Mouse (Mus musculus): Measurements from ENCODE around the gene Saxo2. TPM values are rescaled to one million over a fixed set of nuclear protein-coding genes. Genes with fewer than 3 reads are reported as not detected.

Gene Saxo2
- total RNA-seq (2014; rRNA removed; ENCODE audit: low replicate concordance) (0.08 and 2.3 TPM in 2 replicates), polyA plus RNA-seq (2015; fragmentation: Nextera tagmentation; extraction: Ambion mirVana) (10.5 and 11.4 TPM in 2 replicates)

DNA sequence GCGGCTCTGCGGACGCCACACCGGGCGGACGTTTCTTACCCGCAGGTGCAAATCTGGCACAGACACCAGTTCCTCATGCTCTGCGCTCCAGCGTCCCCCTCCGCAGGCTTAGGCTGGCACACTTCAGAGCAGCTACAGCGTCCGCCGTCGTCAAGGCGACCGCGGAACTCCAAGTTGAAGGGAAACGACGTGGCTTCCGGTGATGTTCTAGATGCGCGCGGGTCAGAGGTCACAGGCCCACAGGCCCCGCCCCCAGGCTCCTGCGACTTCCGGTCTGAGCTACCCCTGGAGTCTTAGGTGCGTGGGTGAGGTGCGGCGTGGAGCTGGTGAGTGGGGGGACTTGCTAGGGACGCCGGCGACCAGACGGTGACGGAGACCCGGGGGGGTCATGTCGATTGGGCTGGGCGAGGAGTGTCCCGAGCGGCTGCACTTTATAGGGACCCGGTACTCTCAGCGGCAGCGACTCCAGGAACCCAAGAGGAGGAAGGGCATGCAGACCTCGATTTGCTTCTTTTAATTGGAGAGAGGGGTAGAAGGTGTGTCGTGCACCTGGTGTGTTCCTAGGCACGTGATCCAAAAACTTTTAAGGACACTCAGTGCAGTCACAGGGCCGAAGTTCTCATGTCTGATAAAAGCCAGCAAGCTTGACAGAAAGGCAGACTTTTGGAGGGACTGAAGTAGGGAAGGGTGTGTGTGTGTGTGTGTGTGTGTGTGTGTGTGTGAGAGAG, at the start of gene Saxo2, which contains the start of gene Efl1:
Gene Saxo2 (minus strand): TSS at position 176 of the 728 bp plus-strand sequence.
Gene Efl1 (plus strand): TSS at position 262 of the 728 bp plus-strand sequence.
- DNase-seq (ENCODE audit: low spot score) (peak; percentile 94), ATAC-seq (ENCODE audit: insufficient read depth, low read depth) (peak; percentile 99)
- Histone ChIP-seq H3K4me2 (ENCODE audit: low read depth, low read length) (peak within 1 kb of the TSS; percentile 90), H3K36me3 (replicated peaks; ENCODE audit: control insufficient read depth, insufficient read depth, low read length) (peaks cover 12% of the 10 kb centered on the region), H3K4me1 (ENCODE audit: control insufficient read depth, insufficient read depth) (0 out of 2 replicates have a peak, but pooled peaks cover 8% of the 10 kb centered on the region), H3K27me3 (ENCODE audit: control insufficient read depth, insufficient read depth, low read length) (no peaks in the 10 kb centered on the region), H3K27ac (ENCODE audit: low read depth) (peak within 1 kb of the TSS; percentile 67), H3K4me3 (ENCODE audit: low read depth, low read length) (peak within 1 kb of the TSS; percentile 90), H3K9ac (replicated peaks; ENCODE audit: low read depth, low read length) (peak within 1 kb of the TSS; percentile 71), H3K9me3 (replicated peaks; ENCODE audit: control insufficient read depth, low read length) (no peaks in the 10 kb centered on the region)
- WGBS: under 1% methylated on average over 46 of the region's 46 CpGs
- TF ChIP-seq CTCF (IDR thresholded peaks at IDR 0.05; ENCODE audit: low read depth): no peak
- TF ChIP-seq EP300 (IDR thresholded peaks at IDR 0.05; ENCODE audit: low read depth): no peak

DNA sequence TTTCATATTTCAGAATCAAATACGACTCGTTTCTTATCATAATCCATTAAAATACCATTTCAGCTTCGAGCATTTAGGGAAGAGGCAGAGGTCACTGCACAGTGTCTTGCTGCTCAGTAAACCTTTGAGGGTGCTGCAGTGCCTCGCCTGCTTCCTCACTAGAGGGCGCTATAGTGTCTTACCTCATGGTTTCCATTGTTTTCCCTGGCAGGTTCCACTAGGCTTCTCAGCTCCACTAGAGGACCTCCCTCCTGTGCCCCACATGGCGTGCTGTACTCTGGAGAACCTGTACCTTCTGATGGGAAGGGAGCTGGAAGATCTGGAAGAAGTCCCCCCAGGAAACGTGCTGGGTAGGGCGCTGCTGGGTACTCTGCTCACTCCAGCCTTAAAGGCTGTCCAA, 49.3 kb upstream of the Saxo2 start:
- no peak overlapping the region for H3K9ac ChIP-seq (replicated peaks; ENCODE audit: low read depth, low read length)
- TF ChIP-seq EP300 (IDR thresholded peaks at IDR 0.05; ENCODE audit: low read depth): no peak
- TF ChIP-seq CTCF (IDR thresholded peaks at IDR 0.05; ENCODE audit: low read depth): peak; percentile 11; the same call in 1 of the 2 replicates
- peaks cover 40% of the 10 kb centered on the region for H3K36me3 ChIP-seq (replicated peaks; ENCODE audit: control insufficient read depth, insufficient read depth, low read length)
- no peak overlapping the region for H3K27ac ChIP-seq (ENCODE audit: low read depth)
- H3K27me3 ChIP-seq (ENCODE audit: control insufficient read depth, insufficient read depth, low read length): no peaks in the 10 kb centered on the region
- H3K4me2 ChIP-seq (ENCODE audit: low read depth, low read length): no peak overlapping the region
- no peaks in the 10 kb centered on the region for H3K9me3 ChIP-seq (replicated peaks; ENCODE audit: control insufficient read depth, low read length)
- no peak overlapping the region for H3K4me3 ChIP-seq (ENCODE audit: low read depth, low read length)
- no peak for ATAC-seq (ENCODE audit: insufficient read depth, low read depth)
- WGBS: 76% methylated on average over 8 of the region's 8 CpGs
- H3K4me1 ChIP-seq (ENCODE audit: control insufficient read depth, insufficient read depth): no peaks in the 10 kb centered on the region
- no peak for DNase-seq (ENCODE audit: low spot score)

GRCm38 (mm10) chr7:82691021-82691738, 42.9 kb upstream of the Saxo2 start:
- H3K36me3 ChIP-seq (replicated peaks; ENCODE audit: control insufficient read depth, insufficient read depth, low read length): peaks cover 33% of the 10 kb centered on the region
- no peak overlapping the region for H3K4me3 ChIP-seq (ENCODE audit: low read depth, low read length)
- no peak overlapping the region for H3K4me2 ChIP-seq (ENCODE audit: low read depth, low read length)
- no peaks in the 10 kb centered on the region for H3K27me3 ChIP-seq (ENCODE audit: control insufficient read depth, insufficient read depth, low read length)
- DNase-seq (ENCODE audit: low spot score) (no peak), ATAC-seq (ENCODE audit: insufficient read depth, low read depth) (no peak)
- H3K27ac ChIP-seq (ENCODE audit: low read depth): no peak overlapping the region; the same call in 1 of the 2 replicates
- no peak for TF ChIP-seq CTCF (IDR thresholded peaks at IDR 0.05; ENCODE audit: low read depth)
- TF ChIP-seq EP300 (IDR thresholded peaks at IDR 0.05; ENCODE audit: low read depth): no peak
- H3K4me1 ChIP-seq (ENCODE audit: control insufficient read depth, insufficient read depth): no peaks in the 10 kb centered on the region
- no peaks in the 10 kb centered on the region for H3K9me3 ChIP-seq (replicated peaks; ENCODE audit: control insufficient read depth, low read length)
- H3K9ac ChIP-seq (replicated peaks; ENCODE audit: low read depth, low read length): no peak overlapping the region
- WGBS: 60% methylated on average over 6 of the region's 6 CpGs

DNA sequence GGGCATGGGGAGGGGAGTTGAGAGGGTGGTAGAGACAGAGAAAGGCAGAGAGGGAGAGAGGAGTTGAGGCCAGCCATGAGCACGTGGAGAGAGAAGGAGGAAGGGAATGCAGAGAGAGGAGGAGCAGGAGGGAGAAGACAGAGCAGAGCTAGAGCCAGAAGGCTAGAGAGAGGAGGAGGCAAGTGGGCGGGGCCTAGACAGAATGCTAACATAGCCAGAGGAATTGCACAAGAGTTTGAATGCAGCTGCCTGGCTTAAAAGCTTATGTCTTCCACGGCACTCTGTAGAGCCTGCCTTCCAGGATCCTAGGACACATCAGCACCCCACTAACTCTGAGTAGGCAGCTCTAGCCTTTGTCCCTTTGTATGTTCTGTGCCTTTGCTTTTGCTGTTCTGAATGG, 40.4 kb upstream of the Saxo2 start:
- ATAC-seq (ENCODE audit: insufficient read depth, low read depth) (no peak), DNase-seq (ENCODE audit: low spot score) (no peak)
- Histone ChIP-seq H3K27me3 (ENCODE audit: control insufficient read depth, insufficient read depth, low read length) (no peaks in the 10 kb centered on the region), H3K9me3 (replicated peaks; ENCODE audit: control insufficient read depth, low read length) (no peaks in the 10 kb centered on the region), H3K4me3 (ENCODE audit: low read depth, low read length) (no peak overlapping the region), H3K36me3 (replicated peaks; ENCODE audit: control insufficient read depth, insufficient read depth, low read length) (peaks cover 39% of the 10 kb centered on the region), H3K27ac (ENCODE audit: low read depth) (no peak overlapping the region), H3K4me1 (ENCODE audit: control insufficient read depth, insufficient read depth) (no peaks in the 10 kb centered on the region), H3K9ac (replicated peaks; ENCODE audit: low read depth, low read length) (no peak overlapping the region), H3K4me2 (ENCODE audit: low read depth, low read length) (no peak overlapping the region)
- TF ChIP-seq CTCF (IDR thresholded peaks at IDR 0.05; ENCODE audit: low read depth) (no peak), EP300 (IDR thresholded peaks at IDR 0.05; ENCODE audit: low read depth) (no peak)
- WGBS: 62% methylated on average over 3 of the region's 3 CpGs

DNA sequence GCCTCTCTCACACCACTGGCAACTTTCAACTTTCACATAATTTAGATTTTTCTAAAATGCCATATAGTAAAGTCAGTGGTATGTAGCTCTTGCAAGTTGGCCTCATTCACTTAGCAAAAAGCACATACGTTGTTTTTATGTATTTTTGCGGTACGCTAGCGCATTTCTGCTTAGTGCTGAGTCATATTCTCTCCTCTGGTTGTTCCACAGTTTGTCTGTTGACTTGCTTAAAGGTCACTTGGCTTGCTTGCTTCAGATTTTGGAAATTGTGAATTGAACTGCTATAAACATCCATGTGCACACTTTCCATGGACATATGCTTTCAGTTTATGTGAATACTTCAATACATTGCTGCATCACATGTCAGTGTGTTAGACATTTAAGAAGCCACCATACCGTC, 31.6 kb upstream of the Saxo2 start:
- no peak overlapping the region for H3K4me2 ChIP-seq (ENCODE audit: low read depth, low read length)
- H3K9ac ChIP-seq (replicated peaks; ENCODE audit: low read depth, low read length): no peak overlapping the region
- H3K27ac ChIP-seq (ENCODE audit: low read depth): no peak overlapping the region
- H3K27me3 ChIP-seq (ENCODE audit: control insufficient read depth, insufficient read depth, low read length): no peaks in the 10 kb centered on the region
- TF ChIP-seq CTCF (IDR thresholded peaks at IDR 0.05; ENCODE audit: low read depth) (no peak), EP300 (IDR thresholded peaks at IDR 0.05; ENCODE audit: low read depth) (no peak)
- peaks cover 35% of the 10 kb centered on the region for H3K36me3 ChIP-seq (replicated peaks; ENCODE audit: control insufficient read depth, insufficient read depth, low read length)
- H3K4me1 ChIP-seq (ENCODE audit: control insufficient read depth, insufficient read depth): no peaks in the 10 kb centered on the region
- H3K9me3 ChIP-seq (replicated peaks; ENCODE audit: control insufficient read depth, low read length): no peaks in the 10 kb centered on the region
- ATAC-seq (ENCODE audit: insufficient read depth, low read depth): no peak
- WGBS: 89% methylated on average over 5 of the region's 5 CpGs
- DNase-seq (ENCODE audit: low spot score): no peak
- H3K4me3 ChIP-seq (ENCODE audit: low read depth, low read length): no peak overlapping the region

All from heart, postnatal 0 days (tissue).